Mouse (Mus musculus) skeletal muscle tissue, adult 2 months (tissue): Measurements from ENCODE around the gene Gucy1b1.
A peak's percentile ranks its signal among the peaks of the same experiment; 100 is the strongest.

Experiments
- DNase-seq: peaks from one replicate; pipeline ENCODE4 v3.0.0-alpha.2; 2012; ENCODE audit warnings: low read depth, low spot score

Gucy1b1 gene

GRCm38 (mm10) chr3:82074201-82074851, at the start of gene Gucy1b1:
Gucy1b1 (minus strand) TSS chr3:82074689.
- peak; percentile 55 for DNase-seq

DNA sequence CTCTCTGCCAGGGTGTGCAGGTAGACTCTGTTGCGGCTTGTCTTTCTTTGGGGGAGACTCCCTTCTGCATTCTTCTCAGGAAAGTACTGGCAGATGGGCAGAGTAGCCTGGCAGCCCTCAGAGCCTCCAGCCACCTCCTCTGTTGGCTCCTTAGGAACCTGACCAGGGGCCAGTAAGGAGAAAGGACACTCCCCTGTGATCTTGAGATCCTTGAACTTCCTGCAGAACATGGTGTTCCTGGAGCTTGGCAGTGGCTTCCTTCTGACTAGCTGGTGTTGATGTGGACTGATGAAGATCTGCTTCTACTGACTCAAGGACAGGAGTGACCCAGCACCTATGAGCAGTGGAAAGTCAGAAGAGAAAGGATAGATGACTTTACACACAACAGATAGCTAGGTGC, 44.4 kb upstream of the Gucy1b1 start:
- no peak for DNase-seq

GRCm38 (mm10) chr3:82112439-82112838, 38.0 kb upstream of the Gucy1b1 start:
- DNase-seq, result no peak

DNA sequence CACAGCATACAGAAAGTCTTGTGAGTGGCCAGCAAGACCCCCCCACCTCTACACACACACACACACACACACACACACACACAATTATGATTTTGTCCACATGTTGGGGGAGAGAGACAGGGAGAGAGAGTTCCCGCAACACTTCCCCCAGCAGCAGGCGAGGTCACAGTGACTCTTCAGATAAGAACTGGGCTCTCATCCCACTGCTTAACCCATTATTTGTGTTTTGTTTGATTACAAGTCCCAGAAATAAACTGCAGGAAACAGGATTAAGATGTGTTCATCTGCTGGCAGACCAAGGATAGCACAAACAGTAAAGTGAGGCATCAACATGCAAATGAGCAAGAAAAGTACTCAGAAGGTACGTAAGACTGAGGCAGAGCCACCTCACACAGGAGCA, 37.5 kb upstream of the Gucy1b1 start:
- DNase-seq, result no peak

GRCm38 (mm10) chr3:82108951-82109350, 34.5 kb upstream of the Gucy1b1 start:
- DNase-seq, result no peak

DNA sequence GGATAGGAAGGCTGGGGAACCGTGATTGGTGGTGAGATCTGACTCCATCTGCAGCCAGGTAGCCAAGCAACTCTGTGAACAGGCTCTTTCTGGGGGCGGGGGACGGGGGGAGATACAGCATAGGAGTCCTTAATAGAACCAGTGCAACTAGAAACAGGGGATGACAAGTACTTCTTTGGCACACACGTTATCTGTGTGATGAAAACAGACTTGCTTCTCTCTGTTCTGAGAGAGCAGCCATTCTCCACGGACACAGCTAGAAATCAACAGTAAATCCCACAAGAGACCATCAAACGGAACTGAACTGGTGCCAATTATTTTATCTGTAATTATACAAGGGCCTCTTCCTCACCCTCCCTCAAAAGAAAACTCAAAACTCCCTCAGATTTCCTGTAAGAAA, 29.7 kb upstream of the Gucy1b1 start:
- no peak for DNase-seq

DNA sequence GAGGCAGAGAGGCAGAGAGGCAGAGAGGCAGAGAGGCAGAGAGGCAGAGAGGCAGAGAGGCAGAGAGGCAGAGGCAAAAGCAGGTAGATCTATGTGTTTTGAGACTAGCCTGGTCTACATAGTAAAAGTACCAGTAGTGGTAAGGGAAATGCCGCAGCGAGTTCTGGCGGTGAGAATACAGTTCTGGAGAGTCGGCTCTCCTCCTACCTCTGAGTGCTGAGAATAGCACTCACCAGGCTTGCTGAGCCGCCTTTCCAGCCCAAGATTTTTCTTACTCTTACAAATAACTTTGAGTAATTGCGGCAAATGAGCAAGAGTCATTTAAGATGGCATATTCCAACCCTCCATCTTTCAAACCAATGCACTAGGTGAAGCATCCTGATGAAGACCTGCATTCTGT, 24.6 kb upstream of the Gucy1b1 start:
- DNase-seq, result no peak

GRCm38 (mm10) chr3:82096801-82097200, 22.3 kb upstream of the Gucy1b1 start:
- DNase-seq, result no peak

DNA sequence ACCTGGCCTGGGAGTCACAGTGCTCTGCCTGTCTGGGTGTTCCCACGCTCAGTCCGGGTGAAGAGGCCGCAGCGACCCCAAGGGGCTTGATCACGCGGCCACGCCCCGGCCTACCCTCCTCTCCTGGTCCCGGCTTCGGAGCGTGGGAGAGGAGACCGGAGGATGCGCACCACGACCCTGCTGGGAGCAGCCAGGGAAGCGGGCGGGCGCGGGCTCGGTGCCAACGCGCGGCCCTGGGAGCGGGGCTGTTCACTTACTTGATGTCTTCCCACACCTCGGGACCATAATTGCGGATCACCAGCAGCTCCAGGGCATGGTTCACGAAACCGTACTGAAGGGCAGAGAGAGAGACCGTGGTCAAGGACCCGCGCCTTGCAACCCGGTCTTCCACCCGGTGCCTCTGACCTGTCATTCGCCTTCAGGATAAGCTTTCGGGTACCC, 728 bp downstream of the Gucy1b1 start:
- peak; percentile 25 for DNase-seq

- DNase-seq, result no peak
Measured at GRCm38 (mm10) chr3:82067830-82068229, 6.7 kb downstream of the Gucy1b1 start.

GRCm38 (mm10) chr3:82061402-82062180, 12.9 kb downstream of the Gucy1b1 start:
- no peak for DNase-seq

GRCm38 (mm10) chr3:82057201-82057600, 17.3 kb downstream of the Gucy1b1 start:
- DNase-seq, result peak; percentile 6

DNA sequence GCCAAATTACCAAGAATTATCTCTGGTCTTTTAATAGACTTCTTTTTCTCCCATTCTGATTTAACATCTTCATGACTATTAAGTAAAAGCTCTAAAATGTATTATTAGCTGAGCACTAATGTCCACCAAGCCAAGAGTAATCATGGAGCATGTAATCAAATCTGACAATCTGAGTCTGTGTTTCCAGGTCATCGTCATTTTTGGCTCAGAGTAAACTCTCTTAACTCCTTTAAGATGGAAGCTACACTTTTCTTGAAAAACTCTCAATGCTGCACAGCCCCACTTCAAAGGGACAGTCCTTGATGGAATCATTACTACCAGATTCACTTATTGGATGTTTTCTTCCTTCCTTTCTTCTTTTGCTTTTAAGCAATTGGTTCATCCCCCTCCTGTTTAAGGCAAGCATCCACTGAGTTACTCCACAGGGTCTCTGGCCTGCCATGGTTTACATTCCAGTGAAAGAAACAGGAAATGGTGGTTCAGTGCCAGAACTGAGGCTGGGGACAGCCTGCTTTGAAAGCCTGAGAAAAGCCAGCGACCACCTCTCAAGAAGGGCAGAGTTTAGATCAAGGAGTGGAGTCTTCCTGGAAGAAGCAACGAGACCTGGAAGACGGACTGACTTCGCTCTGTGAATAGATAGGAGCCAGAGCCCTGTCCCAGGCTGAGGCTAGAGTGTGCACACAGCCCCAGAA, 20.1 kb downstream of the Gucy1b1 start:
- DNase-seq, result no peak

DNA sequence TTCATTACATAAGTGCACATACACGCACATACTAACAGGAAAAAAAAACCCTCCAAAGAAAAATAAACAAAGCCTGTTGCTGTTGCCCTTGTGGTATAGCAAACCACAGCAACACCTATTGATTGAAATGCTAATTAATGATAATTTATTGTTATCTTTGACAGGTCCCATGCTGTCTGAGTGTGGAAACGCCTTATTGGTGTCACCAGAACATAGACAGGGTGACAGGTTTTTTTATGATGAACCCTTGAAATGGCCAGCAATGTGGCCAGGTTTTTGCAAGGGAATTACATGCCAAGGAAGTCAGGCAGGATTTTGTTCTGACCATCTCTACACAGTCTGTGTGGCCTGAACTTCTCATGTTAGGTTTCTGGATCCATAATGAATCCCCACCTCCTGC, 22.5 kb downstream of the Gucy1b1 start:
- DNase-seq, result no peak

DNA sequence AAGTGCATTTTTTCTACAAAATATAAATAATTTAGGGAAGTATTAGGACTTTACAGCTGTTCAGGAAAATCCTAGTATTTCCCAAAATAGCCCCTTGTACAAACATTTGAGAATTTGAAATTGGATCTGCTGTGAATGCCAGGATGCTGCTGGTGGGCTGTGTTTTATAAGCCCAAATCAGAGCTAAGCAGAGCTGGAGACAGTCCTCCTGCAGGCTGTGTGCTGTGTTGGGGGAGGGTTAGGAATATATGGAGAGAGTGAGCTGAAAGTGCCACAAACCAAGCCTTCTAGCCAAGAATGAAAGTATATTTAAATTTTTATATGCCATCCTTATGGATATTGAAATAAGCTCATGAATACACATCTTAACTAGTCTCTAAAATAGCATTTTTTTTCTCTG, 23.0 kb downstream of the Gucy1b1 start:
- DNase-seq, result no peak

DNA sequence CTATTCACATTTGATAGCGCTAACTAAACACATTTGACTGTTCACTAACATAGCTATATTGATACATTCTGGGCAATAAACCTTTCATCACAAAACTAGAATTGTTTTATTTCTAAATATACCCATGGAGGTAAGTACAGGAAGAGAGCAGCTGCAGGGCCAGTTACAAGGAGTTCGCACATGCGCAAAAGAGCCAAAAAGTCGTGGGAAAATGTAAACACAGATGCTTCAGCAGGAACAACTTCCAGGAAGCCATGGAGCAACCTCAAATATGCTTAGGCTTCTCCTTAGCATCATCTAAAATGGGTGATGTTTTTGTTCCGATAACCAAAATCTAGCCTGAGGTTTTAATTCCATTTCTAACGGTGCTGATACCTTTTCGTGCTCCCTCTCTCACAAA, 25.8 kb downstream of the Gucy1b1 start:
- DNase-seq, result no peak

DNA sequence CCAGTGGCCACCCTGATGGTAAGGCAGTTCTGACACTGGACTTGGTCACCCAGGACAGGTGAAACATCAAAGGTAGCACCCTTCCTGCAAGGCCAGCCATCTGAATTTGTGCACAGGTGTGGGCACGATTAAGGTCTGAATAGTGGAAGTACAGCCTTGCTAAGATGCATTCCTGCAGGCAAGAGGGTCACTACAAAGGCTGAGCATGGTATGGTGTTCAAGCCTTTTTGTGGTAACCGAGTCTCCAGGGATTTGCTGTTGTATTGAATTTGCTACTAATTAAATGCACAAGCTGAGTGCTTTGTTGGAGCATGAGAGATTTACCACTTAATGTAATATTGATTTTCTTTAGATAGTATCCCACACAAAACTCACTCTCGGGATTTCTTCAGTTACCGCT, 26.4 kb downstream of the Gucy1b1 start:
- DNase-seq, result no peak

GRCm38 (mm10) chr3:82047100-82047753, 27.3 kb downstream of the Gucy1b1 start:
- DNase-seq, result peak; percentile 17

GRCm38 (mm10) chr3:82046087-82046486, 28.4 kb downstream of the Gucy1b1 start:
- DNase-seq, result no peak

DNA sequence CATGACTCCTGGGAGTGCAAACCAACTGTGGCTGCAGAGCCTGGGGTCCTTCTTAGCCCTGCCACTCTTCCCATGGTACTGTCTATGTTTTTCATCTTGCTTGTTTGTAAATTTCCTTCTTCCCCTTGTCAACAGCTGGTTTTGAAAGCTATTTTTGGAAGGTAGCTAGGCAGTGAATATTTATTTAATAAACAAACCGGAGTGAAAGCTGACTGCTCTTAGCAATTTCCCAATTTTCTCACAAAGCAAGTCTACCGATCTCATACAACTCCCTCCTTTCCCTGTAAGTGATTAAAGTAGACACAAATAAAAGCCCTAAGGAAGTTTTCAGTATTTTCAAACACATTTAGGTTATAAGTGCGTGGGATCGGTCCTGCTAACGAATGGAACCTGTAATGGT, 29.6 kb downstream of the Gucy1b1 start:
- no peak for DNase-seq

DNA sequence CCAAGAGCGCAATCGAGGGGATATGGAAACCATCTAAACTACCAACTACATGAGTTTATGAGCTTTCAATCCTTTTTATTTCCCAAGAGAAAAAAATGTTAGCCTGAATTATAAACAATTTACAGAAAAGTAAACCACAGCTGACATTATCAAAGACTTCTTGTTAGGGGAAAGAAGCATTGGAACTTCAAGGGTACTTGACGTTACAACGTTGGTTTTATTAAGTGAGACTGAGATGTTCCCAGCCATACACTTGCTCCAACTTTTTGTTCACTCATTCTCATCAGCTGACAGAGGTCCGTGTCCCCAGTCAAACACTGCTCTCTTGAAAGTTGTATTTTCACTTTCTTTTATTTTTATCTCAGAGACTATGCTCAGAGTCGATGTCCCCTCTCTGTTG, 30.8 kb downstream of the Gucy1b1 start:
- no peak for DNase-seq
